Mouse (Mus musculus): ENCODE measurements at regions not wholly inside any gene's neighbourhood (a gene's known extent, or its start where the extent isn't known, plus 50 kb on each side); places are given as distances from the start of the nearest gene placed in this dataset.

- DNase-seq (ENCODE audit: low spot score) = no peak
Measured at GRCm38 (mm10) chr2:93135324-93135723, 52.0 kb upstream of the Trp53i11 start.

- no peak for DNase-seq (ENCODE audit: low spot score)
Measured at GRCm38 (mm10) chr2:93133301-93133971, 53.9 kb upstream of the Trp53i11 start.

GRCm38 (mm10) chr2:93131825-93132623 lies 55.3 kb upstream of the Trp53i11 start:
- DNase-seq (ENCODE audit: low spot score) = no peak

- DNase-seq (ENCODE audit: low spot score) = no peak
Measured at GRCm38 (mm10) chr2:93131236-93131635, 56.1 kb upstream of the Trp53i11 start.

- DNase-seq (ENCODE audit: low spot score) = no peak
Measured at GRCm38 (mm10) chr2:93129176-93129575, 58.2 kb upstream of the Trp53i11 start.

GRCm38 (mm10) chr2:93126595-93127165 lies 60.7 kb upstream of the Trp53i11 start:
- DNase-seq (ENCODE audit: low spot score) = peak; percentile 3

GRCm38 (mm10) chr2:93126112-93126511 lies 61.2 kb upstream of the Trp53i11 start:
- no peak for DNase-seq (ENCODE audit: low spot score)

GRCm38 (mm10) chr2:93124866-93125467 lies 62.4 kb upstream of the Trp53i11 start:
- no peak for DNase-seq (ENCODE audit: low spot score)

GRCm38 (mm10) chr2:93123829-93124228 lies 63.5 kb upstream of the Trp53i11 start:
- no peak for DNase-seq (ENCODE audit: low spot score)

- DNase-seq (ENCODE audit: low spot score) = no peak
Measured at GRCm38 (mm10) chr2:93120386-93120785, 67.0 kb upstream of the Trp53i11 start.

GRCm38 (mm10) chr2:93119001-93119400 lies 68.3 kb upstream of the Trp53i11 start:
- no peak for DNase-seq (ENCODE audit: low spot score)

- DNase-seq (ENCODE audit: low spot score) = no peak
Measured at GRCm38 (mm10) chr2:93115303-93115702, 69.3 kb upstream of the Prdm11 start.

- DNase-seq (ENCODE audit: low spot score) = no peak
Measured at GRCm38 (mm10) chr2:93113929-93114328, 68.0 kb upstream of the Prdm11 start.

- peak; percentile 5 for DNase-seq (ENCODE audit: low spot score)
Measured at GRCm38 (mm10) chr2:93112320-93112719, 66.4 kb upstream of the Prdm11 start.

GRCm38 (mm10) chr2:93110898-93111297 lies 64.9 kb upstream of the Prdm11 start:
- no peak for DNase-seq (ENCODE audit: low spot score)

GRCm38 (mm10) chr2:93106581-93106980 lies 60.6 kb upstream of the Prdm11 start:
- DNase-seq (ENCODE audit: low spot score) = no peak

GRCm38 (mm10) chr2:93101991-93102390 lies 56.0 kb upstream of the Prdm11 start:
- no peak for DNase-seq (ENCODE audit: low spot score)

GRCm38 (mm10) chr2:93099780-93100179 lies 53.8 kb upstream of the Prdm11 start:
- DNase-seq (ENCODE audit: low spot score) = no peak

- DNase-seq (ENCODE audit: low spot score) = no peak
Measured at GRCm38 (mm10) chr2:93097016-93097415, 51.0 kb upstream of the Prdm11 start.

GRCm38 (mm10) chr2:93096078-93096729 lies 50.2 kb upstream of the Prdm11 start:
- DNase-seq (ENCODE audit: low spot score) = no peak

All from yolk sac, embryonic 10.5 days (tissue).